Mouse (Mus musculus) ES-Bruce4 (cell line): ENCODE results near the gene Celf2.

Experiments
- CTCF ChIP-seq: IDR thresholded peaks from one replicate; pipeline ENCODE4 v1.8.1; 2011; ENCODE audit warnings: low read depth, low read length
- EP300 ChIP-seq: IDR thresholded peaks from 2 replicates; pipeline ENCODE4 v1.6.1; 2011; ENCODE audit warnings: low read depth, low read length; ENCODE audit not compliant: insufficient read depth

GRCm38 (mm10) chr2:7359557-7359956 lies 149.8 kb downstream of the Celf2 start:
- TF ChIP-seq CTCF (no peak), EP300 (no peak)
